8 mouse cellular contexts compared by ENCODE assay signal in genomic region chr17:69076747-69077543, GRCm38 (mm10). TPM values are rescaled to one million over a fixed set of nuclear protein-coding genes. Genes with fewer than 3 reads are reported as not detected.
DNase-seq lines count a peak whose midpoint lies in the region; ATAC-seq and TF ChIP-seq lines count a peak whose summit lies in the region.

No protein-coding gene starts in this region.

- no peak for TF ChIP-seq EP300 in liver, embryonic 14.5 days (IDR thresholded peaks at IDR 0.05; ENCODE audit: low read depth)

- no peak overlapping the region for H3K27ac ChIP-seq in embryonic facial prominence, embryonic 13.5 days
- no peak overlapping the region for H3K27ac ChIP-seq in liver, embryonic 14.5 days

- no peaks in the 10 kb centered on the region for H3K9me3 ChIP-seq in embryonic facial prominence, embryonic 13.5 days
- no peaks in the 10 kb centered on the region for H3K9me3 ChIP-seq in liver, embryonic 14.5 days (ENCODE audit: control insufficient read depth, low read length)

- no peaks in the 10 kb centered on the region for H3K36me3 ChIP-seq in embryonic facial prominence, embryonic 13.5 days
- H3K36me3 ChIP-seq in liver, embryonic 14.5 days (replicated peaks; ENCODE audit: control insufficient read depth, insufficient read depth, low read depth): no peaks in the 10 kb centered on the region

- ATAC-seq in embryonic facial prominence, embryonic 13.5 days (ENCODE audit: insufficient number of reproducible peaks, insufficient read depth, low FRiP score, low TSS enrichment, low read depth): no peak
- ATAC-seq in liver, embryonic 14.5 days (ENCODE audit: insufficient read depth): no peak

- TF ChIP-seq CTCF in liver, embryonic 14.5 days (IDR thresholded peaks at IDR 0.05; ENCODE audit: low read depth): no peak

- peaks cover 23% of the 10 kb centered on the region for H3K4me1 ChIP-seq in embryonic facial prominence, embryonic 13.5 days
- no peaks in the 10 kb centered on the region for H3K4me1 ChIP-seq in liver, embryonic 14.5 days (replicated peaks; ENCODE audit: control insufficient read depth in 2 of 2, insufficient read depth in 2 of 2, low read length in 1 of 2)

- peak; percentile 10 to 35 for DNase-seq in right cerebral cortex, adult 2 months (ENCODE audit: low spot score in 2 of 2)
- DNase-seq in right cerebral cortex, adult 18-20 months: no peak
- peak; percentile 44 for DNase-seq in kidney, adult 11 months
- no peak for DNase-seq in liver, embryonic 14.5 days (ENCODE audit: low read depth in 3 of 3, low spot score in 3 of 3)
- peak; percentile 8 for DNase-seq in right cerebral cortex, postnatal 4 days
- DNase-seq in spleen, postnatal 4 days (ENCODE audit: low spot score in 2 of 2): no peak
- DNase-seq in layer of hippocampus, adult 18-20 months (ENCODE audit: low spot score in 2 of 2): no peak

- peak overlapping the region; percentile 55 for H3K4me3 ChIP-seq in embryonic facial prominence, embryonic 13.5 days
- no peak overlapping the region for H3K4me3 ChIP-seq in liver, embryonic 14.5 days (ENCODE audit: insufficient read depth in 1 of 2, low read depth in 2 of 2, low read length in 2 of 2)

- peaks cover 71% of the 10 kb centered on the region for H3K27me3 ChIP-seq in embryonic facial prominence, embryonic 13.5 days
- peaks cover 16% of the 10 kb centered on the region for H3K27me3 ChIP-seq in liver, embryonic 14.5 days (ENCODE audit: control insufficient read depth, insufficient read depth, low read length)

- 4% methylated on average over 25 of the region's 25 CpGs for WGBS in embryonic facial prominence, embryonic 13.5 days
- 4% methylated on average over 25 of the region's 25 CpGs for WGBS in liver, embryonic 14.5 days (ENCODE audit: insufficient replicate concordance)

- H3K4me2 ChIP-seq in embryonic facial prominence, embryonic 13.5 days: peak overlapping the region; percentile 99
- peak overlapping the region; percentile 46 for H3K4me2 ChIP-seq in liver, embryonic 14.5 days (ENCODE audit: low read depth)

- H3K9ac ChIP-seq in embryonic facial prominence, embryonic 13.5 days: 0 out of 2 replicates have a peak overlapping the region, but pooled peaks have one; percentile 61
- H3K9ac ChIP-seq in liver, embryonic 14.5 days (replicated peaks): no peak overlapping the region

RNA-seq across cellular contexts. Expression of gene Epb41l3, which starts 1.5 kb away (rescaled TPM):
- 153 and 173 TPM in 2 replicates for polyA plus RNA-seq in embryonic facial prominence, embryonic 13.5 days (2015; fragmentation: Nextera tagmentation; extraction: Ambion mirVana)
- polyA plus RNA-seq in liver, embryonic 14.5 days (2012; rRNA removed): 1.6 and 3.1 TPM in 2 replicates
- polyA plus RNA-seq in liver, embryonic 14.5 days (2014; fragmentation: Nextera tagmentation; extraction: Ambion mirVana): 5.3 and 5.6 TPM in 2 replicates
- 100 to 1,000 TPM; 140 to 146 TPM for total RNA-seq in layer of hippocampus, adult 18-20 months (2021)

Comparison
In these comparisons a context has a peak if more than half of its experiments do, and no peak if none do; other contexts are left out.
1. DNase-seq: peak in right cerebral cortex, adult 2 months (2 of 2), kidney, adult 11 months (single experiment) and right cerebral cortex, postnatal 4 days (single experiment); none in right cerebral cortex, adult 18-20 months (single experiment), liver, embryonic 14.5 days (0 of 3), spleen, postnatal 4 days (0 of 2) and layer of hippocampus, adult 18-20 months (0 of 2).
2. RNA of gene Epb41l3, which starts 1.5 kb away (polyA plus RNA-seq): 153 to 173 TPM in embryonic facial prominence, embryonic 13.5 days; 1.6 to 5.6 TPM in liver, embryonic 14.5 days; every median in the first group is over 10 times any median in the second.